Mouse (Mus musculus): ENCODE measurements around the gene Sstr3. TPM values are rescaled to one million over a fixed set of nuclear protein-coding genes. Genes with fewer than 3 reads are reported as not detected.

The Sstr3 gene
- polyA plus RNA-seq, 1 experiment = not detected

GRCm38 (mm10) chr15:78509297-78509899, 35.1 kb downstream of the Sstr3 start:
- Histone ChIP-seq H3K4me3 (replicated peaks) (no peak overlapping the region), H3K4me1 (peaks cover 32% of the 10 kb centered on the region)
- TF ChIP-seq GATA1 (IDR thresholded peaks at IDR 0.05; ENCODE audit: borderline replicate concordance, low read length) (no peak), FLI1 (IDR thresholded peaks at IDR 0.05; ENCODE audit: low read length) (no peak)

GRCm38 (mm10) chr15:78508443-78508842, 36.0 kb downstream of the Sstr3 start:
- Histone ChIP-seq H3K36me3 (replicated peaks; ENCODE audit: low read length) (no peaks in the 10 kb centered on the region), H3K4me1 (peaks cover 26% of the 10 kb centered on the region), H3K4me3 (replicated peaks) (no peak overlapping the region), H3K27me3 (replicated peaks) (peaks cover 46% of the 10 kb centered on the region), H3K9me3 (peaks cover 28% of the 10 kb centered on the region)
- TF ChIP-seq GATA1 (IDR thresholded peaks at IDR 0.05; ENCODE audit: borderline replicate concordance, low read length) = no peak
- TF ChIP-seq FLI1 (IDR thresholded peaks at IDR 0.05; ENCODE audit: low read length) = no peak

More at GRCm38 (mm10) chr15:78509297-78509899, 35.1 kb downstream of the Sstr3 start:
- no peaks in the 10 kb centered on the region for H3K36me3 ChIP-seq (replicated peaks; ENCODE audit: low read length)
- H3K27me3 ChIP-seq (replicated peaks) = peaks cover 38% of the 10 kb centered on the region
- H3K9me3 ChIP-seq = peaks cover 19% of the 10 kb centered on the region

GRCm38 (mm10) chr15:78505541-78505940, 38.9 kb downstream of the Sstr3 start:
- peaks cover 11% of the 10 kb centered on the region for H3K4me1 ChIP-seq
- no peaks in the 10 kb centered on the region for H3K36me3 ChIP-seq (replicated peaks; ENCODE audit: low read length)
- H3K4me3 ChIP-seq (replicated peaks) = no peak overlapping the region
- TF ChIP-seq GATA1 (IDR thresholded peaks at IDR 0.05; ENCODE audit: borderline replicate concordance, low read length) (no peak), FLI1 (IDR thresholded peaks at IDR 0.05; ENCODE audit: low read length) (no peak)
- peaks cover 53% of the 10 kb centered on the region for H3K9me3 ChIP-seq
- H3K27me3 ChIP-seq (replicated peaks) = peaks cover 70% of the 10 kb centered on the region

- Histone ChIP-seq H3K4me3 (replicated peaks) (no peak overlapping the region), H3K4me1 (peaks cover 4% of the 10 kb centered on the region), H3K9me3 (peaks cover 61% of the 10 kb centered on the region), H3K27me3 (replicated peaks) (peaks cover 77% of the 10 kb centered on the region), H3K36me3 (replicated peaks; ENCODE audit: low read length) (no peaks in the 10 kb centered on the region)
- TF ChIP-seq GATA1 (IDR thresholded peaks at IDR 0.05; ENCODE audit: borderline replicate concordance, low read length) (no peak), FLI1 (IDR thresholded peaks at IDR 0.05; ENCODE audit: low read length) (no peak)
Measured at GRCm38 (mm10) chr15:78504816-78505215, 39.7 kb downstream of the Sstr3 start.

GRCm38 (mm10) chr15:78504013-78504412, 40.5 kb downstream of the Sstr3 start:
- H3K4me1 ChIP-seq = no peaks in the 10 kb centered on the region

GRCm38 (mm10) chr15:78502437-78503132, 41.9 kb downstream of the Sstr3 start:
- peaks cover 2% of the 10 kb centered on the region; the same call in 1 of the 2 replicates for H3K4me1 ChIP-seq
- H3K9me3 ChIP-seq = peaks cover 61% of the 10 kb centered on the region
- H3K36me3 ChIP-seq (replicated peaks; ENCODE audit: low read length) = no peaks in the 10 kb centered on the region
- H3K27me3 ChIP-seq (replicated peaks) = peaks cover 91% of the 10 kb centered on the region
- H3K4me3 ChIP-seq (replicated peaks) = no peak overlapping the region
- TF ChIP-seq FLI1 (IDR thresholded peaks at IDR 0.05; ENCODE audit: low read length) = no peak
- no peak for TF ChIP-seq GATA1 (IDR thresholded peaks at IDR 0.05; ENCODE audit: borderline replicate concordance, low read length)

More at GRCm38 (mm10) chr15:78504013-78504412, 40.5 kb downstream of the Sstr3 start:
- no peaks in the 10 kb centered on the region for H3K36me3 ChIP-seq (replicated peaks; ENCODE audit: low read length)
- H3K4me3 ChIP-seq (replicated peaks) = no peak overlapping the region
- TF ChIP-seq FLI1 (IDR thresholded peaks at IDR 0.05; ENCODE audit: low read length) = no peak
- no peak for TF ChIP-seq GATA1 (IDR thresholded peaks at IDR 0.05; ENCODE audit: borderline replicate concordance, low read length)
- H3K27me3 ChIP-seq (replicated peaks) = peaks cover 85% of the 10 kb centered on the region
- H3K9me3 ChIP-seq = peaks cover 61% of the 10 kb centered on the region

- Histone ChIP-seq H3K27me3 (replicated peaks) (peaks cover 90% of the 10 kb centered on the region), H3K36me3 (replicated peaks; ENCODE audit: low read length) (no peaks in the 10 kb centered on the region), H3K4me3 (replicated peaks) (no peak within 1 kb of the TSS), H3K9me3 (peaks cover 2% of the 10 kb centered on the region; the same call in 1 of the 2 replicates), H3K4me1 (peaks cover 37% of the 10 kb centered on the region)
- no peak for TF ChIP-seq FLI1 (IDR thresholded peaks at IDR 0.05; ENCODE audit: low read length)
- no peak for TF ChIP-seq GATA1 (IDR thresholded peaks at IDR 0.05; ENCODE audit: borderline replicate concordance, low read length)
Measured at GRCm38 (mm10) chr15:78494968-78495406, 49.5 kb downstream of the Sstr3 start, which contains the start of gene Il2rb. TSS of gene Il2rb (minus strand) at chr15:78495271.

GRCm38 (mm10) chr15:78493401-78494010, 51.0 kb downstream of the Sstr3 start:
- H3K4me3 ChIP-seq (replicated peaks) = no peak overlapping the region

GRCm38 (mm10) chr15:78491301-78491700, 53.2 kb downstream of the Sstr3 start:
- no peaks in the 10 kb centered on the region for H3K36me3 ChIP-seq (replicated peaks; ENCODE audit: low read length)

More at GRCm38 (mm10) chr15:78493401-78494010, 51.0 kb downstream of the Sstr3 start:
- no peak for TF ChIP-seq GATA1 (IDR thresholded peaks at IDR 0.05; ENCODE audit: borderline replicate concordance, low read length)
- no peak for TF ChIP-seq FLI1 (IDR thresholded peaks at IDR 0.05; ENCODE audit: low read length)
- Histone ChIP-seq H3K9me3 (peaks cover 1% of the 10 kb centered on the region; the same call in 1 of the 2 replicates), H3K4me1 (peaks cover 37% of the 10 kb centered on the region), H3K36me3 (replicated peaks; ENCODE audit: low read length) (no peaks in the 10 kb centered on the region), H3K27me3 (replicated peaks) (peaks cover 90% of the 10 kb centered on the region)

More at GRCm38 (mm10) chr15:78491301-78491700, 53.2 kb downstream of the Sstr3 start:
- Histone ChIP-seq H3K4me3 (replicated peaks) (no peak overlapping the region), H3K9me3 (peaks cover 7% of the 10 kb centered on the region; the same call in 1 of the 2 replicates), H3K4me1 (peaks cover 23% of the 10 kb centered on the region), H3K27me3 (replicated peaks) (peaks cover 89% of the 10 kb centered on the region)
- TF ChIP-seq GATA1 (IDR thresholded peaks at IDR 0.05; ENCODE audit: borderline replicate concordance, low read length) (no peak), FLI1 (IDR thresholded peaks at IDR 0.05; ENCODE audit: low read length) (no peak)

All from megakaryocyte, embryonic 14.5 days (primary cell).